Mouse (Mus musculus) frontal cortex, adult 2 months (tissue): ENCODE measurements around the gene Nhp2. TPM values are rescaled to one million over a fixed set of nuclear protein-coding genes. Genes with fewer than 3 reads are reported as not detected.

ENCODE experiments used
- DNase-seq, 2 experiments: peaks; one replicate each; pipeline ENCODE4 v3.0.0; 2022; ENCODE audit warnings: low spot score in 1 of 2; ENCODE audit errors: extremely low spot score in 1 of 2
- polyA plus RNA-seq: library from polyadenylated mRNA; depleted of rRNA; stranded (reverse); fragments of >200 nt; gene quantifications from 2 replicates; pipeline ENCODE4 v1.2.3, GENCODE M21; 2012; rRNA removed

The Nhp2 gene
- polyA plus RNA-seq = 64.6 and 68.5 TPM in 2 replicates

- peak; percentile 96 to 97 for DNase-seq
Measured at GRCm38 (mm10) chr11:51619409-51620060, at the start of gene Nhp2. TSS of gene Nhp2 (plus strand) at chr11:51619735.

- DNase-seq = no peak
Measured at GRCm38 (mm10) chr11:51576454-51576853, 43.1 kb upstream of the Nhp2 start.

- DNase-seq = no peak
Measured at GRCm38 (mm10) chr11:51577587-51577986, 41.9 kb upstream of the Nhp2 start.

- DNase-seq = no peak
Measured at GRCm38 (mm10) chr11:51579024-51579423, 40.5 kb upstream of the Nhp2 start.

GRCm38 (mm10) chr11:51582713-51583112 lies 36.8 kb upstream of the Nhp2 start:
- peak in 1 of 2 experiments; percentile 65 for DNase-seq

- DNase-seq = no peak
Measured at GRCm38 (mm10) chr11:51584057-51584430, 35.5 kb upstream of the Nhp2 start.

GRCm38 (mm10) chr11:51584431-51585248 lies 34.9 kb upstream of the Nhp2 start, which contains the start of gene Phykpl:
TSS of gene Phykpl (plus strand) at chr11:51584757.
- DNase-seq = peak; percentile 84 to 96

GRCm38 (mm10) chr11:51585608-51586252 lies 33.8 kb upstream of the Nhp2 start:
- DNase-seq = no peak

- DNase-seq = no peak
Measured at GRCm38 (mm10) chr11:51586411-51586810, 33.1 kb upstream of the Nhp2 start.

- DNase-seq = no peak
Measured at GRCm38 (mm10) chr11:51587059-51587458, 32.5 kb upstream of the Nhp2 start.

- no peak for DNase-seq
Measured at GRCm38 (mm10) chr11:51588833-51589232, 30.7 kb upstream of the Nhp2 start.

GRCm38 (mm10) chr11:51590002-51590401 lies 29.5 kb upstream of the Nhp2 start:
- no peak for DNase-seq

GRCm38 (mm10) chr11:51591168-51591567 lies 28.4 kb upstream of the Nhp2 start:
- no peak for DNase-seq

GRCm38 (mm10) chr11:51591915-51592314 lies 27.6 kb upstream of the Nhp2 start:
- no peak for DNase-seq

- DNase-seq = no peak
Measured at GRCm38 (mm10) chr11:51593368-51593767, 26.2 kb upstream of the Nhp2 start.

GRCm38 (mm10) chr11:51593849-51594248 lies 25.7 kb upstream of the Nhp2 start:
- DNase-seq = no peak

- no peak for DNase-seq
Measured at GRCm38 (mm10) chr11:51594715-51595350, 24.7 kb upstream of the Nhp2 start.

GRCm38 (mm10) chr11:51595459-51596083 lies 24.0 kb upstream of the Nhp2 start:
- no peak for DNase-seq

- DNase-seq = no peak
Measured at GRCm38 (mm10) chr11:51597553-51597952, 22.0 kb upstream of the Nhp2 start.

GRCm38 (mm10) chr11:51602253-51602652 lies 17.3 kb upstream of the Nhp2 start:
- peak in 1 of 2 experiments; percentile 30 for DNase-seq
